Mouse (Mus musculus) neutrophil, adult 83 days (primary cell): ENCODE data around the gene Zar1l. TPM values are rescaled to one million over a fixed set of nuclear protein-coding genes. Genes with fewer than 3 reads are reported as not detected.

Experiments used
- total RNA-seq, 2 experiments: library from RNA; stranded (reverse); gene quantifications; one replicate each; pipeline ENCODE4 v1.2.4; 2023

The Zar1l gene
- total RNA-seq = not detected

DNA sequence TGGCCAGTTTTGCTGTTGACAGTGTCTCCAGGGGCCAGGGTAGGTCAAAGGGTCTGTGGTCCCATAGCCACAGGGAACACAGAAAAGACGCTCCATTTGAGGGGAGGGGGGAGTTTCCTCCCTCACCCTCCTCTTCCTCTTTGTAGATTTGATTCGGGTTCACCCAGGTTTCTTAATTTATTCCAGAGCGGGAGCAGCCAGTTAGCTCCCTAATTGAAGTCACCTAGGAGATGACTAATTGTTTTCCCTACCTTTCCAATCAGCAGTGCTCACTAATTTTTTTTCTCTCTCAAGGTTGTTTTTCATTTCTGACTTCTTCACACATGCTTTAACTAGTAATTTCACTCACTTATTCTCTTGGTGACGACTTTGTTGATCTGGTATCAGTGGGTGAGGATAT lies at the start of gene Zar1l:
Zar1l (minus strand) TSS at position 101 of the 400 bp plus-strand sequence.

GRCm38 (mm10) chr5:150521937-150522866 lies 4.2 kb upstream of the Zar1l start, which contains the start of gene Brca2:
Gene Brca2 (plus strand): TSS chr5:150522630.

Other genes with a start within 250 kb of the Zar1l start
- gene Brca2, start 4.5 kb upstream of the Zar1l start, total RNA-seq = 10 to 100 TPM; 24.8 to 27.5 TPM
- gene N4bp2l1, start 79.0 kb upstream of the Zar1l start, total RNA-seq = 10 to 100 TPM; 49.6 to 52.8 TPM
- gene N4bp2l2, start 148.0 kb upstream of the Zar1l start, total RNA-seq = 10 to 100 TPM; 44.0 to 55.2 TPM
- 10 to 100 TPM; 23.9 to 24.2 TPM for gene Pds5b, start 155.6 kb upstream of the Zar1l start, total RNA-seq